Mouse (Mus musculus) hindbrain, embryonic 16.5 days (tissue): Measurements from ENCODE around the gene Sfxn4. TPM values are rescaled to one million over a fixed set of nuclear protein-coding genes. Genes with fewer than 3 reads are reported as not detected.

Source experiments
- ATAC-seq: fragments of 200-750 bp; cut with Nextera tagmentation; 2 replicates; pipeline ENCODE4 v1.8.0; 2017; ENCODE audit warnings: moderate TSS enrichment, moderate library complexity
- H3K27ac ChIP-seq: fragments of 300-500 bp; sonication (generic); 2 replicates; pipeline ENCODE4 v1.5.1; 2014; ENCODE audit warnings: low read depth, mild to moderate bottlenecking, control low read depth, low read length, moderate library complexity
- H3K27me3 ChIP-seq: fragments of 300-500 bp; sonication (generic); replicated peaks from 2 replicates; pipeline ENCODE4 v1.6.1; 2014; ENCODE audit warnings: low read length; ENCODE audit not compliant: control insufficient read depth, insufficient read depth
- H3K36me3 ChIP-seq: fragments of 300-500 bp; sonication (generic); 2 replicates; pipeline ENCODE4 v1.6.1; 2014; ENCODE audit warnings: mild to moderate bottlenecking, low read length, moderate library complexity, mixed read lengths; ENCODE audit not compliant: control insufficient read depth, insufficient read depth
- H3K4me1 ChIP-seq: fragments of 300-500 bp; sonication (generic); 2 replicates; pipeline ENCODE4 v1.6.1; 2014; ENCODE audit warnings: low read depth, low read length; ENCODE audit not compliant: control insufficient read depth, insufficient read depth
- H3K4me2 ChIP-seq: fragments of 300-500 bp; sonication (generic); 2 replicates; pipeline ENCODE4 v1.6.1; 2014; ENCODE audit warnings: mild to moderate bottlenecking, low read length, control low read depth, moderate library complexity
- H3K4me3 ChIP-seq: fragments of 300-500 bp; sonication (generic); 2 replicates; pipeline ENCODE4 v1.5.1; 2014; ENCODE audit warnings: mild to moderate bottlenecking, low read length, control low read depth, moderate library complexity
- H3K9ac ChIP-seq: fragments of 300-500 bp; sonication (generic); 2 replicates; pipeline ENCODE4 v1.6.1; 2014; ENCODE audit warnings: low read depth, mild to moderate bottlenecking, control low read depth, low read length, moderate library complexity
- H3K9me3 ChIP-seq: fragments of 300-500 bp; sonication (generic); 2 replicates; pipeline ENCODE4 v1.6.1; 2014; ENCODE audit warnings: mild to moderate bottlenecking, low read length, moderate library complexity; ENCODE audit not compliant: control insufficient read depth
- WGBS: fragments of 180-500 bp; shearing (Covaris S2); extraction: QIAGEN DNeasy Blood & Tissue Kit; methylation state at CpG from one replicate; pipeline ENCODE4 v1.1.7; 2014; 5-methylcytosine and 5-hydroxymethylcytosine counted together
- polyA plus RNA-seq: library from polyadenylated mRNA; unstranded; fragments of >200 nt; fragmentation: Nextera tagmentation; extraction: Ambion mirVana; gene quantifications from 2 replicates; pipeline ENCODE4 v1.2.1, GENCODE M21; 2015

Gene Sfxn4
- polyA plus RNA-seq, result 13.4 and 13.6 TPM in 2 replicates

- H3K4me3 ChIP-seq, result peak within 1 kb of the TSS; percentile 73
- H3K4me2 ChIP-seq, result peak within 1 kb of the TSS; percentile 77
- H3K4me1 ChIP-seq, result peaks cover 3% of the 10 kb centered on the region
- H3K27ac ChIP-seq, result peak within 1 kb of the TSS; percentile 77
- peak within 1 kb of the TSS; percentile 78 for H3K9ac ChIP-seq
- 4% methylated on average over 30 of the region's 30 CpGs for WGBS
- peak; percentile 100 for ATAC-seq
- 0 out of 2 replicates have a peak, but pooled peaks cover 6% of the 10 kb centered on the region for H3K36me3 ChIP-seq
- H3K27me3 ChIP-seq, result no peaks in the 10 kb centered on the region
- no peaks in the 10 kb centered on the region for H3K9me3 ChIP-seq
Measured at GRCm38 (mm10) chr19:60860868-60861700, at the start of gene Sfxn4. TSS of gene Sfxn4 (minus strand) at chr19:60861479.

GRCm38 (mm10) chr19:60910304-60910703 lies 49.0 kb upstream of the Sfxn4 start:
- no peak overlapping the region for H3K27ac ChIP-seq
- no peak overlapping the region for H3K4me2 ChIP-seq
- no peak overlapping the region for H3K4me3 ChIP-seq
- H3K27me3 ChIP-seq, result no peaks in the 10 kb centered on the region
- H3K9me3 ChIP-seq, result no peaks in the 10 kb centered on the region
- no peak for ATAC-seq
- no peak overlapping the region for H3K9ac ChIP-seq
- no peaks in the 10 kb centered on the region for H3K36me3 ChIP-seq
- H3K4me1 ChIP-seq, result no peaks in the 10 kb centered on the region

GRCm38 (mm10) chr19:60905477-60905876 lies 44.2 kb upstream of the Sfxn4 start:
- no peak overlapping the region for H3K9ac ChIP-seq
- no peak overlapping the region for H3K4me2 ChIP-seq
- H3K27me3 ChIP-seq, result no peaks in the 10 kb centered on the region
- no peaks in the 10 kb centered on the region for H3K36me3 ChIP-seq
- no peaks in the 10 kb centered on the region for H3K4me1 ChIP-seq
- H3K9me3 ChIP-seq, result no peaks in the 10 kb centered on the region
- H3K4me3 ChIP-seq, result no peak overlapping the region
- no peak overlapping the region for H3K27ac ChIP-seq
- WGBS, result 87% methylated on average over 5 of the region's 5 CpGs
- no peak for ATAC-seq

GRCm38 (mm10) chr19:60903971-60904370 lies 42.7 kb upstream of the Sfxn4 start:
- Histone ChIP-seq H3K4me3 (no peak overlapping the region), H3K4me1 (no peaks in the 10 kb centered on the region), H3K9me3 (no peaks in the 10 kb centered on the region), H3K4me2 (no peak overlapping the region), H3K36me3 (no peaks in the 10 kb centered on the region), H3K27ac (no peak overlapping the region), H3K27me3 (no peaks in the 10 kb centered on the region), H3K9ac (no peak overlapping the region)
- no peak for ATAC-seq
- 95% methylated on average over 1 of the region's 1 CpGs for WGBS

GRCm38 (mm10) chr19:60903139-60903538 lies 41.9 kb upstream of the Sfxn4 start:
- H3K4me2 ChIP-seq, result no peak overlapping the region
- H3K9ac ChIP-seq, result no peak overlapping the region
- 69% methylated on average over 1 of the region's 1 CpGs for WGBS
- H3K27ac ChIP-seq, result no peak overlapping the region
- H3K9me3 ChIP-seq, result no peaks in the 10 kb centered on the region
- no peak overlapping the region for H3K4me3 ChIP-seq
- no peaks in the 10 kb centered on the region for H3K36me3 ChIP-seq
- no peaks in the 10 kb centered on the region for H3K4me1 ChIP-seq
- no peaks in the 10 kb centered on the region for H3K27me3 ChIP-seq
- no peak for ATAC-seq

- no peak overlapping the region for H3K9ac ChIP-seq
- no peaks in the 10 kb centered on the region for H3K27me3 ChIP-seq
- H3K4me3 ChIP-seq, result no peak overlapping the region
- no peak overlapping the region for H3K4me2 ChIP-seq
- 37% methylated on average over 3 of the region's 3 CpGs for WGBS
- ATAC-seq, result no peak
- no peaks in the 10 kb centered on the region for H3K9me3 ChIP-seq
- H3K4me1 ChIP-seq, result peaks cover 11% of the 10 kb centered on the region
- H3K36me3 ChIP-seq, result no peaks in the 10 kb centered on the region
- no peak overlapping the region for H3K27ac ChIP-seq
Measured at GRCm38 (mm10) chr19:60895251-60895880, 34.1 kb upstream of the Sfxn4 start.

- peak overlapping the region; percentile 62 for H3K4me2 ChIP-seq
- ATAC-seq, result no peak
- no peaks in the 10 kb centered on the region for H3K27me3 ChIP-seq
- peaks cover 17% of the 10 kb centered on the region for H3K4me1 ChIP-seq
- H3K9ac ChIP-seq, result no peak overlapping the region
- H3K4me3 ChIP-seq, result no peak overlapping the region
- H3K27ac ChIP-seq, result no peak overlapping the region
- H3K36me3 ChIP-seq, result no peaks in the 10 kb centered on the region
- H3K9me3 ChIP-seq, result no peaks in the 10 kb centered on the region
- WGBS, result 33% methylated on average over 1 of the region's 1 CpGs
Measured at GRCm38 (mm10) chr19:60891934-60892547, 30.8 kb upstream of the Sfxn4 start.

- Histone ChIP-seq H3K27me3 (no peaks in the 10 kb centered on the region), H3K4me1 (peaks cover 17% of the 10 kb centered on the region), H3K9me3 (no peaks in the 10 kb centered on the region), H3K9ac (peak overlapping the region; percentile 35; the same call in 1 of the 2 replicates), H3K4me3 (peak overlapping the region; percentile 84), H3K27ac (no peak overlapping the region), H3K36me3 (no peaks in the 10 kb centered on the region), H3K4me2 (peak overlapping the region; percentile 62)
- WGBS, result 7% methylated on average over 5 of the region's 5 CpGs
- no peak for ATAC-seq
Measured at GRCm38 (mm10) chr19:60891123-60891470, 29.8 kb upstream of the Sfxn4 start.
